Mouse (Mus musculus): Measurements from ENCODE around the gene Nps. TPM values are rescaled to one million over a fixed set of nuclear protein-coding genes. Genes with fewer than 3 reads are reported as not detected.
"Not testable (repeated sequence)": the region's sequence is repeated elsewhere in the genome, so short reads cannot be mapped to it uniquely, and the experiment has no call there.

The Nps gene
- 0.41 TPM in 1 of 2 replicates, not detected in the other for polyA plus RNA-seq (2015; fragmentation: Nextera tagmentation; extraction: Ambion mirVana)

DNA sequence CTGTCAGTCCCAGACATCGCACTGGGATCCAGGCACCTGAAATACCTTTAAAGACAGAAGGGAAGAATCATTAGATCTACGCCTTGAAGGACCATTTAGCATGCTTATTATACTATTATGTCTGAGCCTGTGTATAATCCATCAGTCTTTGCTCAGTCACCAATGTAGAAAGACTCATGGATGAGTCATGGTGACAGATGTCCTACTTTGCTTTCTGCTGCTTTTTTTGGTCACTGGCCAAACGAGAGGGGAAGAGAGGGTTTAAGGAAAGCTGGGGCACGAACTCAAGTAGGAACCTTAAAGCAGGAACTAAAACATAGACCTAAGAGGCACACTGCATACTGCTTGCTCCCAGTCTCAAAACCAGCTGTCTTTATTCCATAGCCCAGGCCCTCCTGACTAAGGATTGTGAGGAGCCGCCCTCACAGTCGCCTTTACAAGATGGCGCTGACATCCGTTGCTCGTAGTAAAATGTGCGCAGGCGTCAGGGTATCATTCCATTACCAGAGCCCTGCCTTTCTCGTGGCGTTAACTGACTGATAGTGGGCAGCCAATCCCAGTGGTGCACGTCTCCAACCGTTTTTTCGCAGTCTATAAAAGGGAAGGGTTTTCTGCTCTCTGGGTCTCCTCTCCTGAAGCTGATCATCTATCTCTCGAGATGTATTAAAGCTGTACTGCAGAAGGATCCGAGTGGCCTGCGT lies at the start of gene Nps:
Gene Nps (plus strand): TSS at position 651 of the 701 bp plus-strand sequence.
- WGBS: 87% methylated on average over 19 of the region's 19 CpGs
- not testable (repeated sequence) for H3K4me2 ChIP-seq (replicated peaks); ATAC-seq (ENCODE audit: insufficient number of reproducible peaks, low FRiP score, low TSS enrichment, low read depth); H3K27me3 ChIP-seq; H3K36me3 ChIP-seq; H3K4me1 ChIP-seq; H3K9ac ChIP-seq; H3K9me3 ChIP-seq (replicated peaks); H3K27ac ChIP-seq (replicated peaks); H3K4me3 ChIP-seq (replicated peaks)

GRCm38 (mm10) chr7:135208947-135209567 lies 49.4 kb upstream of the Nps start:
- Histone ChIP-seq H3K36me3 (no peaks in the 10 kb centered on the region), H3K9me3 (replicated peaks) (no peaks in the 10 kb centered on the region), H3K4me1 (no peaks in the 10 kb centered on the region), H3K27ac (replicated peaks) (no peak overlapping the region), H3K4me3 (replicated peaks) (no peak overlapping the region), H3K27me3 (no peaks in the 10 kb centered on the region), H3K9ac (no peak overlapping the region), H3K4me2 (replicated peaks) (no peak overlapping the region)
- ATAC-seq (ENCODE audit: insufficient number of reproducible peaks, low FRiP score, low TSS enrichment, low read depth): no peak
- WGBS: 91% methylated on average over 6 of the region's 6 CpGs

DNA sequence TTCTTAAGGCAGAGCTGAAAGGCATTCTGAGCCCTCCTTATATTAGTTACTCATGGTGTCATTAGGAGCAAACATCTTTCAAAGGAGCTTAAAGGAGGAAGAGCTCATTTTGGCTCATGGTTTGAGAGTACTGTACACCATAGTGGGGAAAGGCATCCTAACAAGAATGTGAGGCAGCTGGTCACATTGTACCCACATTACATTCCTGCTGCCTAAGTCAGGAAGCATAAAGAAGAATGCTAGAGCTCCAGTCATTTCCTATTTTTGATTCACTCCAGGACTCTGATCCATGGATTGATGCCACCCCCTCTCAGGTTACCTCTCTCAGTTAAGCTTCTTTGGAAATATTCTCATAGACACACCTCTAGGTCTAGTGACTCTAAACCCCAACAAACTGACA lies 48.2 kb upstream of the Nps start:
- H3K9me3 ChIP-seq (replicated peaks): no peaks in the 10 kb centered on the region
- H3K27me3 ChIP-seq: no peaks in the 10 kb centered on the region
- H3K4me3 ChIP-seq (replicated peaks): no peak overlapping the region
- no peak for ATAC-seq (ENCODE audit: insufficient number of reproducible peaks, low FRiP score, low TSS enrichment, low read depth)
- no peaks in the 10 kb centered on the region for H3K36me3 ChIP-seq
- H3K4me2 ChIP-seq (replicated peaks): no peak overlapping the region
- H3K9ac ChIP-seq: no peak overlapping the region
- no peak overlapping the region for H3K27ac ChIP-seq (replicated peaks)
- no peaks in the 10 kb centered on the region for H3K4me1 ChIP-seq

DNA sequence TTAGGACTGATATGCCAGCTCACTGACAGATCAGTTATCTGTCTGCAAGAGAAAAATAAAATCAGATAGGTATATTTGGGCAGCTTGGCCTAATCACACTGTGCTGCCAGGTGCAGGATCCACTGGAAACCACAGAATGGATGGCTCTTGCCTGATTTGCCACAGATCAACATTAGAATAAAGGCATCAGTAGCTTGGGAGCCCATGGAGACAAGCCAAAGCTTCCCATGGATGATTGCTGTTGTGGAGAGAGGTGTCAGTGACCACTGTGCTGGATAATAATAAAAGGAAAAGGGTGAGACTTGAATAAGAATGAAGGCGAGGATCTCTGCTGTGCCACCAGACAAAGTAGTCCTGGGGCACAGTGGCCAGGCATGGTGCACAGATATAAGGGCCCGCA lies 47.7 kb upstream of the Nps start:
- H3K9ac ChIP-seq: no peak overlapping the region
- no peak overlapping the region for H3K4me2 ChIP-seq (replicated peaks)
- no peak overlapping the region for H3K4me3 ChIP-seq (replicated peaks)
- H3K9me3 ChIP-seq (replicated peaks): no peaks in the 10 kb centered on the region
- no peaks in the 10 kb centered on the region for H3K27me3 ChIP-seq
- no peak overlapping the region for H3K27ac ChIP-seq (replicated peaks)
- no peak for ATAC-seq (ENCODE audit: insufficient number of reproducible peaks, low FRiP score, low TSS enrichment, low read depth)
- 82% methylated on average over 2 of the region's 2 CpGs for WGBS
- no peaks in the 10 kb centered on the region for H3K36me3 ChIP-seq
- no peaks in the 10 kb centered on the region for H3K4me1 ChIP-seq

DNA sequence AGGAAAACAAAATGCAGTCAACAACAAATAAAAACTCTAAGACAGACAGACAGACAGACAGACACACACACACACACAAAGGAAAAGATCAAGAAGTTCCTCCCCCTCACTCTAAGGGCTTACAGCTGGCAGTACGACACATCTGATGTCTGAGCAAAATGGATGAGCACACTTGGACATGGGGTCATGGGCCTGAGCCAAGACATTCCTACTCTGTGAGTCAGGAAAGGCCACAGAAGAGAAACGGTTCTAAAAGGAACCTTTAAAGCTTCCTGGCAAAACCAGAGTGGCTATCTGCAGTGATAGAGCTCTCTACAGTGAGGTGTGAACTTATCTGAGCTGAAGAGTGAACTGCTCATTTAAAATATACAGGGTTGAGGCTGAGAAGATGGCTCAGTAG lies 46.0 kb upstream of the Nps start:
- H3K4me1 ChIP-seq: no peaks in the 10 kb centered on the region
- H3K27ac ChIP-seq (replicated peaks): no peak overlapping the region
- no peak for ATAC-seq (ENCODE audit: insufficient number of reproducible peaks, low FRiP score, low TSS enrichment, low read depth)
- no peaks in the 10 kb centered on the region for H3K36me3 ChIP-seq
- WGBS: 38% methylated on average over 2 of the region's 2 CpGs
- H3K4me3 ChIP-seq (replicated peaks): no peak overlapping the region
- no peaks in the 10 kb centered on the region for H3K27me3 ChIP-seq
- H3K4me2 ChIP-seq (replicated peaks): no peak overlapping the region
- no peak overlapping the region for H3K9ac ChIP-seq
- no peaks in the 10 kb centered on the region for H3K9me3 ChIP-seq (replicated peaks)

GRCm38 (mm10) chr7:135221475-135221874 lies 37.0 kb upstream of the Nps start:
- H3K27ac ChIP-seq (replicated peaks): no peak overlapping the region
- no peaks in the 10 kb centered on the region for H3K4me1 ChIP-seq
- H3K36me3 ChIP-seq: no peaks in the 10 kb centered on the region
- no peaks in the 10 kb centered on the region for H3K27me3 ChIP-seq
- no peak overlapping the region for H3K9ac ChIP-seq
- H3K4me3 ChIP-seq (replicated peaks): no peak overlapping the region
- H3K4me2 ChIP-seq (replicated peaks): no peak overlapping the region
- H3K9me3 ChIP-seq (replicated peaks): no peaks in the 10 kb centered on the region
- no peak for ATAC-seq (ENCODE audit: insufficient number of reproducible peaks, low FRiP score, low TSS enrichment, low read depth)
- WGBS: 75% methylated on average over 2 of the region's 2 CpGs

GRCm38 (mm10) chr7:135226021-135226420 lies 32.5 kb upstream of the Nps start:
- H3K9me3 ChIP-seq (replicated peaks): no peaks in the 10 kb centered on the region
- no peaks in the 10 kb centered on the region for H3K27me3 ChIP-seq
- H3K4me1 ChIP-seq: no peaks in the 10 kb centered on the region
- no peak overlapping the region for H3K4me3 ChIP-seq (replicated peaks)
- no peak for ATAC-seq (ENCODE audit: insufficient number of reproducible peaks, low FRiP score, low TSS enrichment, low read depth)
- WGBS: 80% methylated on average over 5 of the region's 5 CpGs
- no peak overlapping the region for H3K4me2 ChIP-seq (replicated peaks)
- no peaks in the 10 kb centered on the region for H3K36me3 ChIP-seq
- H3K27ac ChIP-seq (replicated peaks): no peak overlapping the region
- no peak overlapping the region for H3K9ac ChIP-seq

DNA sequence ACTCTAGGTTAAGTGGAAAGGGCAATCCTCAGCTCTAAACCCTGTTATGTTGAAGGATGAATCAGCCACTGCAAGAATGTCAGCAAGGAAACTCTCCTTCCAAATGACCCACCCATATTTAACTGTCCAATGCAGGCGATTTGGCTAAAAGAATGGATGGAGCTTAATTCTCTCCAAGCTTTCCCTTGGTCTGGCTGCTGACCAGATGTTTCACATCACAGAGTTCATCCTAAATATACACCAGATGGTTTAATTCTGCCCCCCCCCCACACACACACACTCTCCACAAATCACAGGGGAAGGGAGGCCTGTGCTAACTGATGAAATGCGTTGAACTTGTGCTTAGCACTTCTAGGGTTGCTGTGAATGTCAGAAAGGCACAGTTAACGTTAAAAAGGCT lies 21.4 kb upstream of the Nps start:
- Histone ChIP-seq H3K27me3 (no peaks in the 10 kb centered on the region), H3K9ac (no peak overlapping the region), H3K27ac (replicated peaks) (no peak overlapping the region), H3K4me3 (replicated peaks) (no peak overlapping the region), H3K9me3 (replicated peaks) (no peaks in the 10 kb centered on the region), H3K4me2 (replicated peaks) (no peak overlapping the region), H3K36me3 (no peaks in the 10 kb centered on the region), H3K4me1 (peaks cover 10% of the 10 kb centered on the region; the same call in 1 of the 2 replicates)
- ATAC-seq (ENCODE audit: insufficient number of reproducible peaks, low FRiP score, low TSS enrichment, low read depth): no peak
- WGBS: 26% methylated on average over 3 of the region's 3 CpGs

- 84% methylated on average over 4 of the region's 4 CpGs for WGBS
- Histone ChIP-seq H3K27me3 (no peaks in the 10 kb centered on the region), H3K9me3 (replicated peaks) (no peaks in the 10 kb centered on the region), H3K9ac (no peak overlapping the region), H3K36me3 (no peaks in the 10 kb centered on the region), H3K4me2 (replicated peaks) (no peak overlapping the region), H3K27ac (replicated peaks) (no peak overlapping the region), H3K4me3 (replicated peaks) (no peak overlapping the region), H3K4me1 (peaks cover 10% of the 10 kb centered on the region; the same call in 1 of the 2 replicates)
- no peak for ATAC-seq (ENCODE audit: insufficient number of reproducible peaks, low FRiP score, low TSS enrichment, low read depth)
Observed at GRCm38 (mm10) chr7:135239441-135239840, 19.1 kb upstream of the Nps start.

GRCm38 (mm10) chr7:135240006-135240405 lies 18.5 kb upstream of the Nps start:
- Histone ChIP-seq H3K27me3 (no peaks in the 10 kb centered on the region), H3K9ac (no peak overlapping the region), H3K27ac (replicated peaks) (no peak overlapping the region), H3K9me3 (replicated peaks) (no peaks in the 10 kb centered on the region), H3K36me3 (no peaks in the 10 kb centered on the region), H3K4me3 (replicated peaks) (no peak overlapping the region), H3K4me2 (replicated peaks) (no peak overlapping the region), H3K4me1 (peaks cover 10% of the 10 kb centered on the region; the same call in 1 of the 2 replicates)
- 78% methylated on average over 6 of the region's 6 CpGs for WGBS
- ATAC-seq (ENCODE audit: insufficient number of reproducible peaks, low FRiP score, low TSS enrichment, low read depth): no peak

GRCm38 (mm10) chr7:135240636-135241035 lies 17.9 kb upstream of the Nps start:
- no peaks in the 10 kb centered on the region for H3K36me3 ChIP-seq
- H3K4me2 ChIP-seq (replicated peaks): no peak overlapping the region
- H3K27ac ChIP-seq (replicated peaks): no peak overlapping the region
- no peaks in the 10 kb centered on the region for H3K9me3 ChIP-seq (replicated peaks)
- no peak for ATAC-seq (ENCODE audit: insufficient number of reproducible peaks, low FRiP score, low TSS enrichment, low read depth)
- no peak overlapping the region for H3K4me3 ChIP-seq (replicated peaks)
- peaks cover 10% of the 10 kb centered on the region; the same call in 1 of the 2 replicates for H3K4me1 ChIP-seq
- WGBS: 80% methylated on average over 2 of the region's 2 CpGs
- H3K9ac ChIP-seq: no peak overlapping the region
- no peaks in the 10 kb centered on the region for H3K27me3 ChIP-seq
